Mouse (Mus musculus) midbrain, embryonic 16.5 days (tissue): ENCODE results near the gene 4933434E20Rik. TPM values are rescaled to one million over a fixed set of nuclear protein-coding genes. Genes with fewer than 3 reads are reported as not detected.

Experiments used
- ATAC-seq: fragments of 200-750 bp; cut with Nextera tagmentation; 2 replicates; pipeline ENCODE4 v1.8.0; 2017; ENCODE audit warnings: moderate TSS enrichment
- H3K27ac ChIP-seq: fragments of 300-500 bp; sonication (generic); 2 replicates; pipeline ENCODE4 v1.5.1; 2014; ENCODE audit warnings: mild to moderate bottlenecking, low read length, mixed read lengths
- H3K27me3 ChIP-seq: fragments of 300-500 bp; sonication (generic); 2 replicates; pipeline ENCODE4 v1.6.1; 2014; ENCODE audit warnings: low read depth, low read length, mixed read lengths; ENCODE audit not compliant: control insufficient read depth, insufficient read depth
- H3K36me3 ChIP-seq: fragments of 300-500 bp; sonication (generic); 2 replicates; pipeline ENCODE4 v1.6.1; 2014; ENCODE audit warnings: mild to moderate bottlenecking, low read length, moderate library complexity, mixed read lengths; ENCODE audit not compliant: control insufficient read depth, insufficient read depth
- H3K4me1 ChIP-seq: fragments of 300-500 bp; sonication (generic); 2 replicates; pipeline ENCODE4 v1.6.1; 2014; ENCODE audit warnings: mild to moderate bottlenecking, low read length, mixed read lengths; ENCODE audit not compliant: control insufficient read depth, insufficient read depth
- H3K4me2 ChIP-seq: fragments of 300-500 bp; sonication (generic); 2 replicates; pipeline ENCODE4 v1.6.1; 2014; ENCODE audit warnings: mild to moderate bottlenecking, low read length, mixed read lengths
- H3K4me3 ChIP-seq: fragments of 300-500 bp; sonication (generic); 2 replicates; pipeline ENCODE4 v1.5.1; 2014; ENCODE audit warnings: low read depth, mild to moderate bottlenecking, low read length, moderate library complexity, mixed read lengths
- H3K9ac ChIP-seq: fragments of 300-500 bp; sonication (generic); 2 replicates; pipeline ENCODE4 v1.6.1; 2014; ENCODE audit warnings: low read depth, low read length, mixed read lengths
- H3K9me3 ChIP-seq: fragments of 300-500 bp; sonication (generic); replicated peaks from 2 replicates; pipeline ENCODE4 v1.6.1; 2014; ENCODE audit warnings: mild to moderate bottlenecking, low read length, mixed read lengths; ENCODE audit not compliant: control insufficient read depth, poor library complexity, severe bottlenecking
- WGBS: fragments of 180-500 bp; shearing (Covaris S2); extraction: QIAGEN DNeasy Blood & Tissue Kit; methylation state at CpG from one replicate; pipeline ENCODE4 v1.1.7; 2014; 5-methylcytosine and 5-hydroxymethylcytosine counted together
- polyA plus RNA-seq: library from polyadenylated mRNA; unstranded; fragments of >200 nt; fragmentation: Nextera tagmentation; extraction: Ambion mirVana; gene quantifications from 2 replicates; pipeline ENCODE4 v1.2.1, GENCODE M21; 2015

Gene 4933434E20Rik
- polyA plus RNA-seq, 1 experiment from 2014 or later: 224 TPM

DNA sequence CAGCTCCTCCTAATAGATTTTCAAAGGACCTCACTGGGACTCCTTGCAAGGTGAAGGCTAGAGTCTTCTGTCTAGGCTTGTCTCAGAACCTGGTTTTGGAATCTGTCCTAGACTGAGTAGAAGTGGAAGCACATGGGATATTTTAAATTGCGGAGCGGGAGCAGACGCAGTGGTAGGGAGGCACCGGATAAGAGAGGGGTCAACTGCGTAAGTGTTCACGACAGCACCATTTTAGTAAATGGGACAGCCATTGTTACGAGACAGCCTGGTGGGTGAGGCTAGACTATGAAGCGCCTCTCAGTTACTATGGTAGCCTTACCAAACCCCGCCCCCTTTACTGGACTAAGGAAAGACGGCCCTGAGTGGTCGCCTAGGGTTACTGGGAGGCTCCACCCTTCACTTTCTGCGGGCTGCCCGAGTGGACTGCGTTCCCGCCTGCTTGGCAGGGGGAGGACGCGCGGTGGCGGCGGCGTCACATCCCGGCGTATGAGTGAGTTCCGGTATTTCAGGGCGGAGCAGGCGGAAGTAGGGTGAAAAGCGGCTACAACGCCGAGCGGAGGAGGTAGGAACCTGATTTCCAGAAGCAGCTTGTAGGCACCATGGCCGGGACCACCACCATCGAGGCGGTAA, 27.8 kb downstream of the 4933434E20Rik start:
- peak overlapping the region; percentile 93 for H3K4me2 ChIP-seq
- H3K4me1 ChIP-seq: peaks cover 39% of the 10 kb centered on the region
- ATAC-seq: peak; percentile 96
- WGBS: under 1% methylated on average over 33 of the region's 33 CpGs
- H3K9ac ChIP-seq: peak overlapping the region; percentile 90
- H3K4me3 ChIP-seq: peak overlapping the region; percentile 95
- H3K36me3 ChIP-seq: no peaks in the 10 kb centered on the region
- no peaks in the 10 kb centered on the region for H3K27me3 ChIP-seq
- no peaks in the 10 kb centered on the region for H3K9me3 ChIP-seq
- peak overlapping the region; percentile 93 for H3K27ac ChIP-seq

DNA sequence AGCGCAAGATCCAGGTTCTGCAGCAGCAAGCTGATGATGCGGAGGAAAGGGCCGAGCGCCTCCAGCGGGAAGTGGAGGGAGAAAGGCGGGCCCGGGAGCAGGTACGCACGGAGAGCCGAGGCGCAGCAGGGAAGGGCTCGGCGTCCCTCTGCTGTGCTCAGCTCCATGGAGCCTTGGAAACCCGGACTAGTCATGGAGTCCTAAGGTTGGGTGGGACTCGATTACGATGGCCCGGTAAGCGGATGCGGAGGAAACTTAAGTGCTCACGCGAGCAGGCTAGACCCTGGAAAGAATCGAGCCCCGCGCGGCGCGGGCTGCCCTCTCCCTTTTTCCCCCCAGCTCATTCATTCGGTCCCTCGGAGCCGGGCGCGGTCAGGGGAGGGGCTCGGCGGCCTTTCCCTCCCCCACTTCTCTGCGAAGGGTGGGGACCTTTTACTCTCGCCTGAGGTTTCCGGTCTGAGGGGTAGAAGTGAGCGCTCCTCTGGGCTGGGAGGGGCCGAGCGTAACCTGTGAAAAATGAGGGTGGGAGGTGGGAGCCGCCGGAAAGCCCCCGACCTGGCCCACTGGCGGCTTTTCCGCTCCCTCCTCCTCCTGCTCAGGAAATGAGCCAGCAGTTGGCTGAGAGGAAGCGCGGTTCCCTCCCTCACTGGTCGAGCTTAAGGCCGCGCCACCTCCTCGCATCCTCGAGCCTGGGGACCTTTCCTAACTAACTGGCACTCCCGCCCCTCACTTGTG, 28.5 kb downstream of the 4933434E20Rik start:
- Histone ChIP-seq H3K27me3 (no peaks in the 10 kb centered on the region), H3K27ac (peak overlapping the region; percentile 93), H3K4me1 (peaks cover 46% of the 10 kb centered on the region)

DNA sequence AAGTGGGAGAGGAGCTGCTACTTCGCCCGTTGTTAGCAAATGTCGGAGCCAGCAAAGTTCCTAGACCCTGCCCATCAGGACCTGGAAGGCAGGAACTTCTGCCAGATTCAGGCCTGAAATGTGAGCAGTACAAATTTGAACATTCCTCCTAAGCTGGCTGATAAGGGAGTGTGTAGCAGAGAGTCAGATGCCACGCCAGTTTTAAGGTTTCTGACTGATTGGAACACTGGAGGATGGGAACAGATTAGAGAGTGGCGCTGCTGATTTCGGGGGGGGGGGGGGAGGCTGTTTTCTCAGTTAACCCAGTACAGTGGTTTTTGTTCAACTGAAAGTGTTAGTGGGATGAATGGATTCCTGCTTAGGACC, 29.0 kb downstream of the 4933434E20Rik start:
- Histone ChIP-seq H3K27me3 (no peaks in the 10 kb centered on the region), H3K27ac (peak overlapping the region; percentile 93), H3K4me1 (peaks cover 49% of the 10 kb centered on the region), H3K36me3 (no peaks in the 10 kb centered on the region), H3K4me2 (peak overlapping the region; percentile 93), H3K9me3 (no peaks in the 10 kb centered on the region), H3K4me3 (peak overlapping the region; percentile 95), H3K9ac (peak overlapping the region; percentile 90)
- ATAC-seq: no peak
- under 1% methylated on average over 6 of the region's 6 CpGs for WGBS

More for the DNA sequence above, 28.5 kb downstream of the 4933434E20Rik start:
- ATAC-seq: peak; percentile 80
- H3K4me3 ChIP-seq: peak overlapping the region; percentile 95
- H3K36me3 ChIP-seq: no peaks in the 10 kb centered on the region
- 0% methylated on average over 51 of the region's 53 CpGs for WGBS
- peak overlapping the region; percentile 93 for H3K4me2 ChIP-seq
- H3K9me3 ChIP-seq: no peaks in the 10 kb centered on the region
- peak overlapping the region; percentile 90 for H3K9ac ChIP-seq

DNA sequence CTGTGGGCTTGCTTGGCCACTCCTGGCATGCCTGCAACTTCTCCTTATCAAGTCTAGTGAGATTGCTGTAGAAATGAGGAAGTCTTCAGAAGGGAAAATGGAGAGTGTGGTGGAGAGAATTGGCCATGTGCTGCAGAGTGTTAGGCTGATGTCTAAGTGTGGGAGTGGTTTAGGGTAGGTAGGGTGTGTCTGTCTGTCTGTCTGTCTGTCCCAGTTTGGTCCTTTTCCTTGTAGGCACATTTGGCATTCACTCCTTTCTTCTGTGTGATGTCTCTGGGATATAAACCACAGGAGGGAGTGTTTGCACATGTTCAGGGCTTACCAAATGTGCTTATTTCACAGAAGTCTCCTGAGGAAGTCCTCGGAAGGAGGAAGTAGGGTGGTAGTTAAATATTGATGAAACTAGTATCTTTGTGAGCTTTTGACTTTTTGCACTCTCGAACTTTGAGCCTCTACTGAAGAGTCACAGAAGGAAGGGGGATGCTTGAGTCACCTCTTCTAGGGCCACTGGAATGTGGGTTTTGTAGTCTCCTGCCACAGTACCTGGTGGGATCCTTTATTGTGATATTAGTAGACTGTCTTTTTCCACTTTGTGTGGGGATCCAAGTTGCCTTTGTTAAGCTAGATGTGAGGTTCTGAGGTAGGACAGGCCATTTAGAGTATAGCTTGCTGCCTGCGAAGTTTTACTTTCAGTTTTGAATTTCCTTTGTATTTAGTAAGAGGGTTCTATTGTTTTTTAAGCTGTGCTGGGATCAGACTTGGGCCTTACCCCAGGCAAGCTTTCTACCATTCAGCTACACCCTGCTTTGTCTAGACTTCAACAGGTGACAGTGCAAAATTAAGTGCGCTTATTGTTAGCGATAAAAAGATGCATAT, 30.2 kb downstream of the 4933434E20Rik start:
- Histone ChIP-seq H3K4me3 (no peak overlapping the region), H3K9ac (0 out of 2 replicates have a peak overlapping the region, but pooled peaks have one; percentile 10), H3K4me1 (peaks cover 49% of the 10 kb centered on the region)

DNA sequence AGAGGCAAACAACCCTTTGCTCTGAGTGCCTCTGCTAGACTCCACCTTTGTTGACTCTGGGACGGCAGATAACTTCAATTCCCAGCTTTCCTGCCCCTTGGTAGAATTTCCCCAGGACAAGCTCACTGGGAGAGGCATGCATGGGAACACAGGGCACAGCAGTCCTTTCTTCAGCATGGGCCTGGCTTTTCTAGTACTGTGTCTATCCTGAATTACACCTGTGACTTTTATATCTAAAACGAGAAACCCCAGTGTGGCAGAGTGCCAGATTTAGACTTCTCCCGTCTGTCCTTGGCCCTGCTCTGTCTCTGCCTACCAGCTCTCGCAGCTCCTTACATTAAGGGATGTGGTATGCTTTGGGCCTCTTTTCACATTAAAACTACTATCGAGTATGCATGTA, 31.6 kb downstream of the 4933434E20Rik start:
- H3K36me3 ChIP-seq: peaks cover 7% of the 10 kb centered on the region
- no peak for ATAC-seq
- no peak overlapping the region for H3K4me2 ChIP-seq
- H3K4me1 ChIP-seq: peaks cover 49% of the 10 kb centered on the region
- 61% methylated on average over 5 of the region's 5 CpGs for WGBS
- H3K9me3 ChIP-seq: no peaks in the 10 kb centered on the region
- H3K4me3 ChIP-seq: no peak overlapping the region
- peak overlapping the region; percentile 50; the same call in 1 of the 2 replicates for H3K27ac ChIP-seq
- H3K27me3 ChIP-seq: no peaks in the 10 kb centered on the region
- no peak overlapping the region for H3K9ac ChIP-seq

More for the DNA sequence above, 30.2 kb downstream of the 4933434E20Rik start:
- H3K27me3 ChIP-seq: no peaks in the 10 kb centered on the region
- no peak for ATAC-seq
- H3K4me2 ChIP-seq: peak overlapping the region; percentile 93
- H3K9me3 ChIP-seq: no peaks in the 10 kb centered on the region
- 75% methylated on average over 5 of the region's 5 CpGs for WGBS
- no peaks in the 10 kb centered on the region for H3K36me3 ChIP-seq
- no peak overlapping the region for H3K27ac ChIP-seq

DNA sequence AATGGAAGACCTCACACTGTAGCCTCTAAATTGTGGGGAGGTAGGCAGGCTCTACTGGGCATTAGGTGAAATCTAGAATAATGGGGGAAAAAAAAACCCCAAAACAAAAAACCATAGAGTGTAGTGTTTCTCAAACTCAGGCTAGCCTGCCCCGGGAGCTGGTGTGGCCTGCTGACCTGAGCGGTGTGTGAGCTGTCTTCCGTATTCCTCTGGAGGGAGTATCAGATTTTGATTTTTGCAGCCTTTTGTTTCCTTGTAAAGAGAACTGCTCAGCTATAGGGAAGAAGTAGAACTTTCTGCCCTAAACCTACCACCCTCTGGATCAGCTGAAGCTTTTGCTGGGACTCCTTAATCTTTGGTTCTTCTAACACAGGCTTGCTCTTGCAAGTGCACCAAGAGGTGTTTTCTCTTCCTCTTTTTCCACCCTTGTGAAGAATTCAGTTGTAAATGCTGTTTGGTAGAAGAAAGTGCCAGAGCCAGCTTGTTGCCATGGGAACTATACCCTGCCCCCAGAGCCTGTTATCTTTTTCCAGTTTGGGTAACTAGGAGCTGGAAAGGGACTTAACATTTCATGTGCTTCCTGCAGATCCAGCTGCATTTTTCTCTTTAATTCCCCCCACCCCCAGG, 32.4 kb downstream of the 4933434E20Rik start:
- Histone ChIP-seq H3K4me2 (peak overlapping the region; percentile 31), H3K4me1 (peaks cover 48% of the 10 kb centered on the region)

DNA sequence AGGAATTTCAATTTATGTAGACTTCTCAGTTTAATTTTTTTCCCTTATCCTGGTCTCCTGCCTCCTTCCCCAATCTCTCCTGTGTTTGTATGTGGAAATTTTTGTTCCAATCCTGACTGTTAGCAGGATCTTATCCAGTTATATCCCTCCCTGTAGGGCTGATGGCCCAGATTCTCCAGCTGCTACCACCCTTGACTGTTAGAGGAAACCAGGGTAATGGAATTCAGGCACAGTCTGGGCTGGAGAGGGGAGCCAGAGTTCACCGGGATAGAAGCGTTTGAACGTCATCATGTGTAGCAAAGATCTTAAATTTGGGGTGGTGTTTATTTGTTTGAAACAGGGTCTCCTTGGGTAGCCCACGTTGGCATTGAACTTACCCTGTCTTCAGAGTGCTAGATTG, 33.4 kb downstream of the 4933434E20Rik start:
- Histone ChIP-seq H3K36me3 (peaks cover 21% of the 10 kb centered on the region), H3K9ac (no peak overlapping the region), H3K4me2 (no peak overlapping the region), H3K4me3 (no peak overlapping the region), H3K27ac (no peak overlapping the region), H3K9me3 (no peaks in the 10 kb centered on the region), H3K27me3 (no peaks in the 10 kb centered on the region), H3K4me1 (peaks cover 46% of the 10 kb centered on the region)
- WGBS: 91% methylated on average over 4 of the region's 4 CpGs
- ATAC-seq: no peak

More for the DNA sequence above, 32.4 kb downstream of the 4933434E20Rik start:
- 41% methylated on average over 3 of the region's 3 CpGs for WGBS
- H3K36me3 ChIP-seq: peaks cover 13% of the 10 kb centered on the region
- H3K9ac ChIP-seq: 0 out of 2 replicates have a peak overlapping the region, but pooled peaks have one; percentile 30
- peak overlapping the region; percentile 50 for H3K27ac ChIP-seq
- H3K4me3 ChIP-seq: no peak overlapping the region
- no peak for ATAC-seq
- H3K27me3 ChIP-seq: no peaks in the 10 kb centered on the region
- H3K9me3 ChIP-seq: no peaks in the 10 kb centered on the region

DNA sequence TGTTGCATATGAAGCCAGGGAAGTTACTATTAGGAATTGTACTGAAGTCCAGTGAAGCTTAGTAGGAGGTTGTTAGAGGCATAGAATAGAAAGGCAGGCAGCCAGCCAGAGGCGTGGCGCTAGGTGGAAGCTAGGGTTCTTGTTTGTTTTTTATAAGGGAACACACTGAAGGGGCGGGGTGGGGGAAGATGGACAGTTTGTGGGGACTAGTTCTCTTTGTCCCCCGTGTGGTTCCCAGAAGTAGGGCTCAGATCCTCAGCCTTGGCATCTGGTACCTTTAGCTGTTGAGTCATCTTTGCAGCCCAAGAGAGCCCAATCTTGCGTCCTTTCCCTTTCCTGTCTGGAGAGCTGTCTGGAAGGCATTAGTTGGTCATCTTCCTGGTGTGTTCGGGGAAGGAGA, 33.8 kb downstream of the 4933434E20Rik start:
- WGBS: 90% methylated on average over 6 of the region's 6 CpGs
- no peak overlapping the region for H3K4me2 ChIP-seq
- H3K4me1 ChIP-seq: peaks cover 46% of the 10 kb centered on the region
- peaks cover 25% of the 10 kb centered on the region for H3K36me3 ChIP-seq
- H3K4me3 ChIP-seq: no peak overlapping the region
- H3K27me3 ChIP-seq: no peaks in the 10 kb centered on the region
- ATAC-seq: no peak
- H3K9me3 ChIP-seq: no peaks in the 10 kb centered on the region
- no peak overlapping the region for H3K27ac ChIP-seq
- no peak overlapping the region for H3K9ac ChIP-seq
